Mouse (Mus musculus): ENCODE data around the gene 2610028H24Rik. TPM values are rescaled to one million over a fixed set of nuclear protein-coding genes. Genes with fewer than 3 reads are reported as not detected.

2610028H24Rik gene
- not detected for total RNA-seq (2021)
- long read RNA-seq, experiment 1 = 0 reads
- long read RNA-seq, experiment 2 = 0 reads

DNA sequence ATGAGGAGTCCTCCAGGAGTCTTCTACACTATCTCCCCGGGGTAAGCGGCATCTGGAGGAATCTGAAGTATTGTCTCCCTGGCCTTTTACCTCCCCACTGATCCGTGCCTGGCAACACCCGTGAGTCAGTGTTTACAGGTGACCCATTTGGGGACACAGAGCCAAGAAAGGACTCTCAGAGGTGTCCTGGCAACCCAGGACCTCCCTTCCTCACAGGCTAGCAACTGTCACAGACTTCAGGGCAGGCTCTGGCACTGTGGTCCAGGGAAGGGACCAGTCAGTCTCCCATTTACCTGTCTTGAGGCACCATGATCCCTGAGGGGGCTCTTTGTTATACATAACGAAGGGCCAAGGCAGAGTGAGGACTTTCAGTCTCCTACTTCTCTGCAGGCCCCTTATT, at the start of gene 2610028H24Rik:
Gene 2610028H24Rik, plus strand, starts transcription at position 231 of the 400 bp plus-strand sequence.
- no peak within 1 kb of the TSS for H3K4me3 ChIP-seq

DNA sequence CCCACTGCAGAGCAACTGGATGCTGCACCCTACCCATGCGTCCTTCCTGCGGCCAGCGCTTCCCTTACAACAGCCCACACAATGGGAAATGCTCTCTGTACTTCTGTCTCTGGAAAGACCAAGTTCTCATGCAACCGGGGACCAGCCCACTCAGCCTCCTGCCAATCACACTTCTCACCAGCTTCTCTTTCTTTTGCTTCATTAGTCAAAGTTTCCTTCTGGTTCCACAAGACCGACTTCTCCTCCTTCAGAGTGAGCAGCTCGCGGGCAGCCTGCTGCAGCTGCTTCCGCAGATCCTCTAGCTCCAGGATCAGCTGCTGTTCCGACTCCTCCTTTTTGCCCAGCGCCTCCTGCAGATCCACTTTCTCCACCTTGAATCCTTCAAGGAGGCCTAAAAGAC, 40.4 kb upstream of the 2610028H24Rik start:
- no peak overlapping the region for H3K4me3 ChIP-seq
- no peak for TF ChIP-seq CTCF (IDR thresholded peaks at IDR 0.05)
- intact Hi-C loops (cut with DNase I) = no loop called here
- H3K27ac ChIP-seq = peak overlapping the region; percentile 30; the same call in 1 of the 2 replicates
- DNase-seq (ENCODE audit: extremely low spot score in 1 of 2, low spot score in 2 of 2) = no peak

More for the DNA sequence above, at the start of gene 2610028H24Rik:
- DNase-seq (ENCODE audit: extremely low spot score in 1 of 2, low spot score in 2 of 2) = no peak
- intact Hi-C loops (cut with DNase I) = no loop called here
- TF ChIP-seq CTCF (IDR thresholded peaks at IDR 0.05) = no peak
- H3K27ac ChIP-seq = no peak within 1 kb of the TSS

DNA sequence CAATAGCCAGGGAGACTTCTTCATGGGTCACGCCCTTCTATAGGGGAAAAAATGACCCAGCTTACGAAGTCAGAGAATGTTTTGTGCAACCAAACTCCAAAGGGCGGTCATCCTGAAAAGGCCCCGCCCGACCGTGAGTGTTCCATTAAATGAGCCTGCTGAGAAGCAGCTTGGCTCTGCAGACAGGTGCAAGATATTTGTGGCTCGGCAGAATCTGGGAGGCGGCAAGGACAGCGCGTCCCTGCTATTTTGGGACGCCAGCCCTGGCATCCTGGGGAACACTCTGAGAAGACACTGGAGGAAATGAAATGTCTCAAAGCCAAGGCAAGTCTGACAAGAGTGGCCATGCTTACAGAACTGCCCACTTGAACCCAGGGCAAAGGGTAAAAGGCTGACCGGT, 32.1 kb upstream of the 2610028H24Rik start:
- peak; percentile 23 to 52 for DNase-seq (ENCODE audit: extremely low spot score in 1 of 2, low spot score in 2 of 2)
- intact Hi-C loops (cut with DNase I) = loop anchor here (5.0 kb wide), 1 partner anchor 145 kb away; no protein-coding TSS in a partner anchor
- no peak overlapping the region for H3K4me3 ChIP-seq
- H3K27ac ChIP-seq = peak overlapping the region; percentile 41
- no peak for TF ChIP-seq CTCF (IDR thresholded peaks at IDR 0.05)

DNA sequence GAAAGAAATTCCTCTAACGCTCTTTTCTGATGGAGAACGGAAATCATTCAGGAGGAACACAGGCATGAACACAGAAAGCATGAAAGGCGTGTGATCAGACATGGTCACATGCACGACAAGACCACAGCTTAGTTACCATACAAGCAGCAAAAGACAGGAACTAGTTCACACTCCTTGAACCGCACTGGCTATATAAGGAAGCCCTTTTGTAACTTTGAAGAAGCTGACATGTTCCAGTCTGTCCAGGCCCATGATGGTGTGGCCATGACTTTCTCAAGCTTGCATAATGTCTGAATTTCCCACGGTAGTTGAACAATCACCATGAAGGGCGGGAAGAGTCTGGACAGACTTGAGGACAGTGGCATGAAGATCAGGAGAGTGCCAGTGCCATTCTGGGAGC, 23.2 kb upstream of the 2610028H24Rik start:
- intact Hi-C loops (cut with DNase I) = no loop called here
- no peak for TF ChIP-seq CTCF (IDR thresholded peaks at IDR 0.05)
- DNase-seq (ENCODE audit: extremely low spot score in 1 of 2, low spot score in 2 of 2) = no peak
- Histone ChIP-seq H3K4me3 (no peak overlapping the region), H3K27ac (no peak overlapping the region)

DNA sequence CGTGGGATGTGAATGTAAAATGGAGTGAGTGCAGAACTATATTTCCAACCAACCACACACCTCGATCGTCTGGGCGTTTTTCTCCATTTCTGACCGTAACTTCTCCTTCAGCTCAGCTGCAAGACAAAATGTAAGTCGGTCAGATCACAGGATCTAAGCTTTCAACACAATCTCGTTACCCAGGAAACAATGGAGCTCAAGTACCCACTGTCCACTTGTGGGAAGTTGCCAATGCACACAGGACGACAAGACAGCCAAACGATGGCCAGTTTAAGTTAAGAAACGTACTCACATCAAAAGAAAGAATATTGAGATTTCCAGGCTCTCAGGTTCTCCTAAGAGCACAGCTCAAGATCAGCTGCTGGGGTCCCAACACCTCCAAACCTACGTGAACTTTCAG, 15.0 kb upstream of the 2610028H24Rik start:
- intact Hi-C loops (cut with DNase I) = no loop called here

DNA sequence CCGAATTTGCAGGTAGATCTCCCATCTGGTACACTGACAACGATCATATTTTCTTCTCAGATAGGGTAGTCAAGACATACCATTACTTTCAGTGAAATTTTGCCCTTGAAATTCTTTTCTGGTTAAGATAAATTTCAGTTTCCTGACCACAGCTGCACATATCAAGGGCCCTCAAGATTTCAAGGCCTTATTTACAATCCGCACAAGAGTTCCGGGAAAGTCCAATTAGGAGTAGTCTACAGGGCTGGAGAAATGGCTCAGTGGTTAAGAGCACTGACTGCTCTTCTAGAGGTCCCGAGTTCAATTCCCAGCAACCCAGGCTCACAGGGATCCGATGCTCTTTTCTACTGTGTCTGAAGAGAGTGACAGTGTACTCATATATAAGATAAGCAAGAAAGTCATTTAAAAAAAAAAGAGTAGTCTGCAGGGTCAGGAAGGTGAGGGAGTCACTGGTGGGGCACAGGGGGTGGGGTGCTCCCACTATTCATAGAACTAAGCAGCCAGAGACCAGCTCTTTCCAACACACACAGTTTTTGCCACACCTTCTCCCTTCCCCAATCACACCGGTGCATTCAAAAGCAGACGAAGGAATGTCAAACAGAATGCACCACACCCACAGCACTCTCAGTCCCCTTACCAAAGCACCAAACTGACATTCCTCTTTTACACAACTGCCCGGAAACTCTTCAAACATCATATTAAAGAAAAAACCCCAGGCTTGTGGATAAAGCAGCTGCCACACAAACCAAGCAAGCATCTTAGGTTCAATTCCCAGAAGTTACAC, 9.6 kb upstream of the 2610028H24Rik start:
- intact Hi-C loops (cut with DNase I) = no loop called here

More for the DNA sequence above, 15.0 kb upstream of the 2610028H24Rik start:
- no peak overlapping the region for H3K4me3 ChIP-seq
- no peak for DNase-seq (ENCODE audit: extremely low spot score in 1 of 2, low spot score in 2 of 2)
- H3K27ac ChIP-seq = no peak overlapping the region
- no peak for TF ChIP-seq CTCF (IDR thresholded peaks at IDR 0.05)

DNA sequence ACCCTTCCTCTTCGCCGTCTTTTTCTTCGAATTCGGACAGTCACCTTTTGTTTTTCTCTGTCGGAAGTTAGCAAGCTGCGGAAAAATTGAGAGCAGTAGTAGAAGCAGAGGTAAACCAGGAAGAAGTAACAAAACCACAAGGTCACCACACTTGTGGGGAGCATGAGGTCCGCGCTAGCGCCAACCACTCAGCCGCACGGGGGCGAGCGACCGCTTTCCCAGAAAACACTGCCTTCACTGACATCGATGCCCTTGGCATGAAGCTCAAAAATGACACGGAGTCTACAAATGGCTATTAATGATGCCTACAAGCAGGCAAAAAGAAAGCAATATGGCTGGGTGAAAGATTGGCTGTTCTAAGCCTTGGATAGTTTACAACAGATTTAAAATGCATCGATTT, 8.6 kb upstream of the 2610028H24Rik start, which contains the start of gene AC141477.1:
Gene AC141477.1, minus strand, starts transcription at position 164 of the 400 bp plus-strand sequence.
- intact Hi-C loops (cut with DNase I) = no loop called here
- H3K27ac ChIP-seq = no peak within 1 kb of the TSS
- H3K4me3 ChIP-seq = no peak within 1 kb of the TSS
- TF ChIP-seq CTCF (IDR thresholded peaks at IDR 0.05) = no peak
- DNase-seq (ENCODE audit: extremely low spot score in 1 of 2, low spot score in 2 of 2) = no peak

More for the DNA sequence above, 9.6 kb upstream of the 2610028H24Rik start:
- no peak for TF ChIP-seq CTCF (IDR thresholded peaks at IDR 0.05)
- no peak overlapping the region for H3K27ac ChIP-seq
- H3K4me3 ChIP-seq = no peak overlapping the region
- no peak for DNase-seq (ENCODE audit: extremely low spot score in 1 of 2, low spot score in 2 of 2)

DNA sequence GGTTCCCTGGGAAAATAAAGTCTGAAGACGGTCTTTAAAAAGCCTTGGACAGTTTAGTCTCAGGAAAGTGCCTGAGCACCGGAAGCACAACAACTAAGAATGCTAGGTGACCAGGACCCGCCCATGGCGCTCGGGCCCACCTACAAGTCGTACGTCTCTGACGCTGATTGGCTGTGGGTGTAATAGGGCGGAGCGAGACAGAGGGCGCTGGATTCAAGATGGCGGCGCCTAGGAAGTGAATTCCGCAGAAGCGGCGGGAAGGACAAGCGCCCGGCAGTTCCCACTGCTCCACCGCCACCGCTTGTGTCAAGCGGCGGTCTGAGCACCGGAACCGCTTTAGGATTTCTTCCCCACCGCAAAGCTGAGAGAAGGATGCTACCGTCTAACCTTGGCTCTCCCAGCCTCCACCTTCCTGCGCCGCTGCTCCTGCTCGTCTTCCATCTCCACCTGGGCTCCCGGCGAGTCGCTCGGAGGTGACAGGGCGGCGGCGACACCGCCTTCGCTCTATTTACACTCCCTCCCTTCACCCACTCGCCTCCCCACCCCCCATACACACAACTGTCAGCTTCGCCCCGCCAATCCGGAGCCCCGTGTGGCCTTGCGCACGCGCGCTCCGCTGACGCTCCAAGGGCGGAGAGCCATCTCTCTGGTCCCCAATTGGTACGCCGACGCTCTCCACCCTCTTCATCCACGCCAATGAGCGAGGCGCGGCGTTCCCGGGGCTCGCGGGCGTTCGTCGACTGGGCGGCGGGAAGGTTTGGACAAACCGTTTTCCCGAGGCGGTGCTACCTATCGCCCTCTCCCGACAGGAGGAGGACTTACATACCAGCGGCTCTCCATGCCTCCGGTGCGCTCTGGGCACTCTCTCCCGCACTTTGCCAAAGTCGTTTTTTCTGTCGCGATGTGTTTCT, 6.4 kb upstream of the 2610028H24Rik start, which contains the start of gene Pcnt:
Gene Pcnt, minus strand, starts transcription at position 609 of the 911 bp plus-strand sequence.
- peak; percentile 95 to 97 for DNase-seq (ENCODE audit: extremely low spot score in 1 of 2, low spot score in 2 of 2)
- intact Hi-C loops (cut with DNase I) = loop anchor here (1.0 kb wide), 1 partner anchor 26 kb away; the partner anchor contains the start of gene Mcm3ap
- peak; percentile 85 for TF ChIP-seq CTCF (IDR thresholded peaks at IDR 0.05)
- H3K4me3 ChIP-seq = peak within 1 kb of the TSS; percentile 91
- H3K27ac ChIP-seq = peak within 1 kb of the TSS; percentile 94

DNA sequence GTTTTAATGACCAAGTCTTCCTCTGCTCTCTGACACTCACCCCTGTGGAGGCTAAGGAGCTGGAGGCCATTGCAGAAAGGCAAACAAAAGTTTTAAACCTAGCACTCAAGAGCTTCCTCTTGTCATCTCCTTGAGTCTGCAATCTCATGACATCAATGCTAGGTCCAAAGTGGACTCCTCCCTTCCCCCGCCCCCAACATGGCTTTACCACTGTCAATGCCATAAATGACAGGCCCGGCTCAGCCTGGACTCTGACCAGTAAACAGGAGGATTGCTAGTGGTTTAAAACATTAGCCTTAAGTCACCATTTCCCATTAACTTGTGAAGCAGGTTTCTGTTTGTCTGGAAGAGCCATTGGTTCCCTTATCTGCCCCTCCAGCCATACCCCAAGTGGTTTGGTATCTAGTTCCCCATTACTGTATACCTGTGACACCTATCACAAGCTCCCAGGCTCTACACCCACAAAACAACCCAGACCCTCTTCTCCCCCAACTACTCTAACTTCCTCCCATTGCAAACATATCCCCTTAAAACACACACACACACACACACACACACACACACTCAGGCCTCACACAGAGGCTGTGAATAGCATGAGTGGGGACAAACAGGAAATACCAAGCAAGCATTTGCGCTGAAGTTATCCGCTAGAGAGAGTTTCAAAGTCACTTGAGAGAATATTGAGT, 2.7 kb upstream of the 2610028H24Rik start:
- intact Hi-C loops (cut with DNase I) = no loop called here

DNA sequence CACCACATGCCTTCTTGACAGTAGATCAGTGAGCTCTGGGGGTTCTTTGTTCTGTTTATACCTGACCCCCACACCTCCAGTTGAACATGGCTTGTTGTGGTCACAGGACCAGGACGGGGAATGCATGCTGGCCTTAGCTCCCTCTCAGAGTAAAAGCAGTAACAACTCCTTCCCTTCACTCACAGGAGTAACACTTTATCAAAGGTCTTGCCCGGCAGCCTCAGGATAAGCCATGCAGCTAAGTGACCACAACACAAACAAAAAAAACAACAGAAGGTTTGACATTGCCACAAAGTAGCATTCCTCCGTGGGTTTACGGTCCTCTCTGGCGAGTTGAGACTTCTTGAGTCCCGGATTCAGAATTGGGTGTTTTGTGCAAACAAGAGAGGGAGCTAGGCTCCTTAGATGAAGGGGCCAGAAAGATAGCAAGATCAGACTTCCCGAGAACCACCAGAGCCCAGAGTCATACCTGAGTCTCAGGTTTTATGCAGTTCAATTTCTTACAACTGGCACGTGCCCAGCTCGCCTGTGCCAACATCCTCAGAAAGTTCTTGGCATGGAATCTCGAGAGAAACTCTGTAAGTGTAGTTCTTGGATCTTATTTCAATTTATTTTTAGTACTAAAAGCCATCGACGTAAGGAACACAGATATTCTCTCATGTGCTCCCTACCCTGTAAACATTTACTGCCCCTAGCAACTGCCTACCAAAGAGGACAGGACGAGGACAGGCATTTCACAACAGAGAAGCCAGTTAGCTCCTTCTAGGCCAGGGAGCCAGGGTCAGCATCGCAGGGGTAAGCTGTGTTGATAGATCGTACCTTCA, 1.3 kb upstream of the 2610028H24Rik start:
- intact Hi-C loops (cut with DNase I) = no loop called here
- DNase-seq (ENCODE audit: extremely low spot score in 1 of 2, low spot score in 2 of 2) = no peak
- no peak for TF ChIP-seq CTCF (IDR thresholded peaks at IDR 0.05)
- no peak overlapping the region for H3K27ac ChIP-seq
- no peak overlapping the region for H3K4me3 ChIP-seq

More for the DNA sequence above, 2.7 kb upstream of the 2610028H24Rik start:
- H3K27ac ChIP-seq = no peak overlapping the region
- no peak for DNase-seq (ENCODE audit: extremely low spot score in 1 of 2, low spot score in 2 of 2)
- no peak for TF ChIP-seq CTCF (IDR thresholded peaks at IDR 0.05)
- no peak overlapping the region for H3K4me3 ChIP-seq
